Mouse (Mus musculus) frontal cortex, adult (tissue): ENCODE data around the gene Abcc6.
"Not testable (repeated sequence)": the region's sequence is repeated elsewhere in the genome, so short reads cannot be mapped to it uniquely, and the experiment has no call there.

ENCODE experiments used
- ATAC-seq: cut with Nextera tagmentation; 2 replicates; pipeline ENCODE4 v1.9.2; 2017; ENCODE audit warnings: mild to moderate bottlenecking, moderate library complexity, mixed read lengths; ENCODE audit not compliant: low TSS enrichment

The Abcc6 gene

GRCm38 (mm10) chr7:46028681-46029080, 1.4 kb downstream of the Abcc6 start:
- no peak for ATAC-seq

GRCm38 (mm10) chr7:46025436-46025835, 4.7 kb downstream of the Abcc6 start:
- no peak for ATAC-seq

- no peak for ATAC-seq
Observed at GRCm38 (mm10) chr7:46021951-46022350, 8.2 kb downstream of the Abcc6 start.

GRCm38 (mm10) chr7:46019594-46019993, 10.5 kb downstream of the Abcc6 start:
- ATAC-seq = peak; percentile 52; the same call in 1 of the 2 replicates

- peak; percentile 61 for ATAC-seq
Observed at GRCm38 (mm10) chr7:46013266-46014010, 16.7 kb downstream of the Abcc6 start.

- no peak for ATAC-seq
Observed at GRCm38 (mm10) chr7:46012121-46012520, 18.0 kb downstream of the Abcc6 start.

- ATAC-seq = peak; percentile 76; the same call in 1 of the 2 replicates
Observed at GRCm38 (mm10) chr7:46009578-46009977, 20.5 kb downstream of the Abcc6 start.

GRCm38 (mm10) chr7:46002748-46003147, 27.4 kb downstream of the Abcc6 start:
- ATAC-seq = no peak

- no peak for ATAC-seq
Observed at GRCm38 (mm10) chr7:46000577-46000976, 29.5 kb downstream of the Abcc6 start.

- no peak for ATAC-seq
Observed at GRCm38 (mm10) chr7:45992470-45992869, 37.6 kb downstream of the Abcc6 start.

GRCm38 (mm10) chr7:45988344-45988743, 41.8 kb downstream of the Abcc6 start:
- ATAC-seq = no peak

GRCm38 (mm10) chr7:45986893-45987292, 43.2 kb downstream of the Abcc6 start:
- ATAC-seq = no peak

- peak; percentile 59; the same call in 1 of the 2 replicates for ATAC-seq
Observed at GRCm38 (mm10) chr7:45981612-45982011, 48.5 kb downstream of the Abcc6 start.

- ATAC-seq = no peak
Observed at GRCm38 (mm10) chr7:45974512-45974911, 55.6 kb downstream of the Abcc6 start.

GRCm38 (mm10) chr7:45974103-45974502, 56.0 kb downstream of the Abcc6 start:
- ATAC-seq = no peak

- no peak for ATAC-seq
Observed at GRCm38 (mm10) chr7:45973271-45973687, 56.8 kb downstream of the Abcc6 start.

- ATAC-seq = no peak
Observed at GRCm38 (mm10) chr7:45971831-45972723, 58.0 kb downstream of the Abcc6 start.

GRCm38 (mm10) chr7:45956611-45957010, 73.5 kb downstream of the Abcc6 start:
- no peak for ATAC-seq

GRCm38 (mm10) chr7:45949061-45949460, 81.0 kb downstream of the Abcc6 start:
- ATAC-seq = peak; percentile 38; the same call in 1 of the 2 replicates

GRCm38 (mm10) chr7:45943280-45943679, 86.8 kb downstream of the Abcc6 start:
- not testable (repeated sequence) for ATAC-seq

- no peak for ATAC-seq
Observed at GRCm38 (mm10) chr7:45941986-45942385, 88.1 kb downstream of the Abcc6 start.

GRCm38 (mm10) chr7:45939836-45940235, 90.3 kb downstream of the Abcc6 start:
- no peak for ATAC-seq

- no peak for ATAC-seq
Observed at GRCm38 (mm10) chr7:45935114-45935513, 95.0 kb downstream of the Abcc6 start.
